Mouse (Mus musculus): Measurements from ENCODE around the gene Cnr2. TPM values are rescaled to one million over a fixed set of nuclear protein-coding genes. Genes with fewer than 3 reads are reported as not detected.

Gene Cnr2
- 0.14 and 0.24 TPM in 2 replicates for polyA plus RNA-seq (2015; fragmentation: Nextera tagmentation; extraction: Ambion mirVana)

GRCm38 (mm10) chr4:135895071-135895571 lies at the start of gene Cnr2:
Cnr2 (plus strand) TSS chr4:135895394.
- no peaks in the 10 kb centered on the region for H3K27me3 ChIP-seq (replicated peaks; ENCODE audit: control insufficient read depth, insufficient read depth, low read length)
- TF ChIP-seq CTCF (IDR thresholded peaks at IDR 0.05; ENCODE audit: low read depth): no peak
- H3K36me3 ChIP-seq (ENCODE audit: control insufficient read depth, insufficient read depth): no peaks in the 10 kb centered on the region
- no peak within 1 kb of the TSS for H3K4me3 ChIP-seq (ENCODE audit: low read depth, low read length)
- no peak for ATAC-seq
- WGBS: 62% methylated on average over 8 of the region's 8 CpGs
- no peaks in the 10 kb centered on the region for H3K4me1 ChIP-seq (replicated peaks; ENCODE audit: control insufficient read depth, insufficient read depth, low read length)
- H3K4me2 ChIP-seq (replicated peaks; ENCODE audit: low read depth): no peak within 1 kb of the TSS
- H3K27ac ChIP-seq (ENCODE audit: low read depth, low read length): no peak within 1 kb of the TSS
- no peaks in the 10 kb centered on the region for H3K9me3 ChIP-seq (ENCODE audit: control insufficient read depth)
- H3K9ac ChIP-seq (ENCODE audit: low read depth, low read length): no peak within 1 kb of the TSS

GRCm38 (mm10) chr4:135847581-135847980 lies 47.6 kb upstream of the Cnr2 start:
- Histone ChIP-seq H3K4me1 (replicated peaks; ENCODE audit: control insufficient read depth, insufficient read depth, low read length) (no peaks in the 10 kb centered on the region), H3K36me3 (ENCODE audit: control insufficient read depth, insufficient read depth) (no peaks in the 10 kb centered on the region), H3K27ac (ENCODE audit: low read depth, low read length) (no peak overlapping the region), H3K27me3 (replicated peaks; ENCODE audit: control insufficient read depth, insufficient read depth, low read length) (no peaks in the 10 kb centered on the region), H3K9ac (ENCODE audit: low read depth, low read length) (no peak overlapping the region), H3K4me2 (replicated peaks; ENCODE audit: low read depth) (no peak overlapping the region), H3K9me3 (ENCODE audit: control insufficient read depth) (no peaks in the 10 kb centered on the region), H3K4me3 (ENCODE audit: low read depth, low read length) (no peak overlapping the region)
- 60% methylated on average over 5 of the region's 5 CpGs for WGBS
- TF ChIP-seq CTCF (IDR thresholded peaks at IDR 0.05; ENCODE audit: low read depth): no peak
- ATAC-seq: no peak

GRCm38 (mm10) chr4:135850411-135851095 lies 44.6 kb upstream of the Cnr2 start:
- H3K36me3 ChIP-seq (ENCODE audit: control insufficient read depth, insufficient read depth): no peaks in the 10 kb centered on the region
- H3K27ac ChIP-seq (ENCODE audit: low read depth, low read length): no peak overlapping the region
- no peak overlapping the region for H3K4me3 ChIP-seq (ENCODE audit: low read depth, low read length)
- no peak for TF ChIP-seq CTCF (IDR thresholded peaks at IDR 0.05; ENCODE audit: low read depth)
- no peaks in the 10 kb centered on the region for H3K27me3 ChIP-seq (replicated peaks; ENCODE audit: control insufficient read depth, insufficient read depth, low read length)
- ATAC-seq: no peak
- H3K9me3 ChIP-seq (ENCODE audit: control insufficient read depth): no peaks in the 10 kb centered on the region
- H3K9ac ChIP-seq (ENCODE audit: low read depth, low read length): no peak overlapping the region
- H3K4me2 ChIP-seq (replicated peaks; ENCODE audit: low read depth): no peak overlapping the region
- WGBS: 50% methylated on average over 13 of the region's 13 CpGs
- no peaks in the 10 kb centered on the region for H3K4me1 ChIP-seq (replicated peaks; ENCODE audit: control insufficient read depth, insufficient read depth, low read length)

- no peaks in the 10 kb centered on the region for H3K4me1 ChIP-seq (replicated peaks; ENCODE audit: control insufficient read depth, insufficient read depth, low read length)
- no peak overlapping the region for H3K4me3 ChIP-seq (ENCODE audit: low read depth, low read length)
- H3K36me3 ChIP-seq (ENCODE audit: control insufficient read depth, insufficient read depth): no peaks in the 10 kb centered on the region
- H3K9ac ChIP-seq (ENCODE audit: low read depth, low read length): no peak overlapping the region
- H3K27me3 ChIP-seq (replicated peaks; ENCODE audit: control insufficient read depth, insufficient read depth, low read length): no peaks in the 10 kb centered on the region
- ATAC-seq: no peak
- WGBS: 82% methylated on average over 9 of the region's 9 CpGs
- no peak overlapping the region for H3K27ac ChIP-seq (ENCODE audit: low read depth, low read length)
- no peak for TF ChIP-seq CTCF (IDR thresholded peaks at IDR 0.05; ENCODE audit: low read depth)
- H3K4me2 ChIP-seq (replicated peaks; ENCODE audit: low read depth): no peak overlapping the region
- no peaks in the 10 kb centered on the region for H3K9me3 ChIP-seq (ENCODE audit: control insufficient read depth)
Measured at GRCm38 (mm10) chr4:135851942-135852341, 43.3 kb upstream of the Cnr2 start.

GRCm38 (mm10) chr4:135853987-135854546 lies 41.1 kb upstream of the Cnr2 start:
- Histone ChIP-seq H3K9ac (ENCODE audit: low read depth, low read length) (no peak overlapping the region), H3K9me3 (ENCODE audit: control insufficient read depth) (no peaks in the 10 kb centered on the region), H3K4me3 (ENCODE audit: low read depth, low read length) (no peak overlapping the region), H3K27me3 (replicated peaks; ENCODE audit: control insufficient read depth, insufficient read depth, low read length) (no peaks in the 10 kb centered on the region), H3K4me2 (replicated peaks; ENCODE audit: low read depth) (no peak overlapping the region), H3K27ac (ENCODE audit: low read depth, low read length) (no peak overlapping the region), H3K4me1 (replicated peaks; ENCODE audit: control insufficient read depth, insufficient read depth, low read length) (no peaks in the 10 kb centered on the region; the same call in 1 of the 2 replicates), H3K36me3 (ENCODE audit: control insufficient read depth, insufficient read depth) (no peaks in the 10 kb centered on the region)
- 88% methylated on average over 14 of the region's 14 CpGs for WGBS
- TF ChIP-seq CTCF (IDR thresholded peaks at IDR 0.05; ENCODE audit: low read depth): no peak
- ATAC-seq: no peak

GRCm38 (mm10) chr4:135854630-135855029 lies 40.6 kb upstream of the Cnr2 start:
- no peak overlapping the region for H3K27ac ChIP-seq (ENCODE audit: low read depth, low read length)

More at GRCm38 (mm10) chr4:135854630-135855029, 40.6 kb upstream of the Cnr2 start:
- WGBS: 70% methylated on average over 11 of the region's 11 CpGs
- TF ChIP-seq CTCF (IDR thresholded peaks at IDR 0.05; ENCODE audit: low read depth): no peak
- ATAC-seq: no peak
- 0 out of 2 replicates have a peak overlapping the region, but pooled peaks have one; percentile 94 for H3K4me3 ChIP-seq (ENCODE audit: low read depth, low read length)
- no peaks in the 10 kb centered on the region for H3K27me3 ChIP-seq (replicated peaks; ENCODE audit: control insufficient read depth, insufficient read depth, low read length)
- H3K9me3 ChIP-seq (ENCODE audit: control insufficient read depth): no peaks in the 10 kb centered on the region
- no peak overlapping the region for H3K9ac ChIP-seq (ENCODE audit: low read depth, low read length)
- peak overlapping the region; percentile 84; the same call in 1 of the 2 replicates for H3K4me2 ChIP-seq (replicated peaks; ENCODE audit: low read depth)
- peaks cover 3% of the 10 kb centered on the region; the same call in 1 of the 2 replicates for H3K36me3 ChIP-seq (ENCODE audit: control insufficient read depth, insufficient read depth)
- H3K4me1 ChIP-seq (replicated peaks; ENCODE audit: control insufficient read depth, insufficient read depth, low read length): no peaks in the 10 kb centered on the region; the same call in 1 of the 2 replicates

Measured in intestine, postnatal 0 days (tissue).